Comparison of ENCODE assay signal across 21 mouse cellular contexts in the genomic region with DNA sequence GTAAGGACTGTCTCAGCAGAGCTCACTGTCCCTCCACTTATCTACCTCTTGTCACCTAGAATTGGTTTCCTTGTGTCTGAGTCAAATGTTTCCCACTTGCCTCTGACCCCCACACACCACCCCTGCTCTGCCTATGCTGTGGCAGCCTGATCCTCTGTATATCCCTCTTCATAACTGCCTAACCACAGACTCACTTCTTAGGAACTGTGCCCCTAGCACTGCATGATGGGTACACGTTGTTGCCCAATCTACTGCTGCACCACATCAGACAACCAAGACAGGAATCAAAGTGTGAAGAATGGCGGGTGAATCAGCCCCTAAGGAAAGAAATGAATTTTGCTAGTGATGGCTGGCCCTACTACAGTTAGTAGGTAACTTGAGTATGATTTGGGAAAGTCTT.
DNase-seq lines count a peak whose midpoint lies in the region; ATAC-seq and TF ChIP-seq lines count a peak whose summit lies in the region.
"Had no signal": no experiment of that assay in that cellular context is flagged by ENCODE, and none has a peak within 500 bp of the region (broad histone marks: within the 10 kb centered on the region; RNA-seq: fewer than 3 reads in every experiment).

No protein-coding gene starts in this region.

- H3K4me1 ChIP-seq in kidney, embryonic 16.5 days (ENCODE audit: insufficient read depth, low read length) = peaks cover 8% of the 10 kb centered on the region
- H3K4me1 ChIP-seq: limb, embryonic 13.5 days had no signal

- no peak overlapping the region for H3ac ChIP-seq in myocyte (ENCODE audit: control insufficient read depth, insufficient read length)

- H3K9ac ChIP-seq in kidney, embryonic 16.5 days (replicated peaks; ENCODE audit: low read length) = no peak overlapping the region
- H3K9ac ChIP-seq: embryonic facial prominence, embryonic 15.5 days; hindbrain, embryonic 15.5 days; limb, embryonic 13.5 days; liver, embryonic 15.5 days; neural tube, embryonic 13.5 days had no signal

- no peak for DNase-seq in kidney, postnatal 4 days
- peak; percentile 32 for DNase-seq in thymus, postnatal 4 days
- DNase-seq in retina, postnatal 1 day = no peak
- DNase-seq in cerebellum, adult 18-20 months = no peak
- DNase-seq: cerebellum, adult 9-11 months; heart, adult 2 months; heart, postnatal 14 days; right cerebral cortex, postnatal 14 days had no signal

- no peaks in the 10 kb centered on the region for H3K79me2 ChIP-seq in myocyte (ENCODE audit: control insufficient read depth, insufficient read depth)

- no peaks in the 10 kb centered on the region for H3K9me3 ChIP-seq in kidney, embryonic 16.5 days (ENCODE audit: low read length)
- H3K9me3 ChIP-seq: embryonic facial prominence, embryonic 15.5 days; hindbrain, embryonic 15.5 days; limb, embryonic 13.5 days; liver, embryonic 15.5 days; midbrain, embryonic 10.5 days; neural tube, embryonic 13.5 days had no signal

- H3K36me3 ChIP-seq in kidney, embryonic 16.5 days (ENCODE audit: insufficient read depth, low read length) = no peaks in the 10 kb centered on the region
- H3K36me3 ChIP-seq in myocyte (ENCODE audit: control insufficient read depth, insufficient read depth) = no peaks in the 10 kb centered on the region
- H3K36me3 ChIP-seq: embryonic facial prominence, embryonic 15.5 days; hindbrain, embryonic 15.5 days; limb, embryonic 13.5 days; liver, embryonic 15.5 days; midbrain, embryonic 10.5 days; neural tube, embryonic 13.5 days had no signal

- no peak for TF ChIP-seq POLR2A in myocyte (IDR thresholded peaks at IDR 0.05; ENCODE audit: insufficient read length, low read depth)

- 0 out of 2 replicates have a peak, but pooled peaks have one; percentile 19 for ATAC-seq in kidney, embryonic 16.5 days (ENCODE audit: low FRiP score, low TSS enrichment)
- peak; percentile 85 for ATAC-seq in common myeloid progenitor, adult 5-6 weeks (replicated peaks; ENCODE audit: low read depth, poor library complexity, severe bottlenecking)
- ATAC-seq in erythroblast, adult 5-6 weeks (replicated peaks; ENCODE audit: low FRiP score, poor library complexity, severe bottlenecking) = no peak
- ATAC-seq: forebrain, embryonic 14.5 days; intestine, postnatal 0 days had no signal

- no peak overlapping the region for H3K4me2 ChIP-seq in kidney, embryonic 16.5 days (replicated peaks; ENCODE audit: low read depth, low read length)
- peak overlapping the region; percentile 7 for H3K4me2 ChIP-seq in myocyte (ENCODE audit: low read depth)
- H3K4me2 ChIP-seq: embryonic facial prominence, embryonic 15.5 days; hindbrain, embryonic 15.5 days; limb, embryonic 13.5 days; liver, embryonic 15.5 days; neural tube, embryonic 13.5 days had no signal

- H3K27ac ChIP-seq in kidney, embryonic 16.5 days (ENCODE audit: low read length) = no peak overlapping the region
- H3K27ac ChIP-seq: embryonic facial prominence, embryonic 15.5 days; heart, adult 2 months; hindbrain, embryonic 15.5 days; limb, embryonic 13.5 days; liver, embryonic 15.5 days; midbrain, embryonic 10.5 days; neural tube, embryonic 13.5 days; stomach, postnatal 0 days had no signal

- H3K27me3 ChIP-seq in kidney, embryonic 16.5 days (ENCODE audit: insufficient read depth, low read length) = no peaks in the 10 kb centered on the region
- H3K27me3 ChIP-seq in myocyte (ENCODE audit: control insufficient read depth, insufficient read depth, insufficient read length) = no peaks in the 10 kb centered on the region
- H3K27me3 ChIP-seq: embryonic facial prominence, embryonic 15.5 days; hindbrain, embryonic 15.5 days; limb, embryonic 13.5 days; liver, embryonic 15.5 days; neural tube, embryonic 13.5 days had no signal

- WGBS in kidney, embryonic 16.5 days = 90% methylated on average over 2 of the region's 2 CpGs

- no peak overlapping the region for H3K4me3 ChIP-seq in kidney, embryonic 16.5 days (ENCODE audit: low read length)
- no peak overlapping the region for H3K4me3 ChIP-seq in myocyte
- H3K4me3 ChIP-seq: embryonic facial prominence, embryonic 15.5 days; heart, adult 2 months; hindbrain, embryonic 15.5 days; limb, embryonic 13.5 days; liver, embryonic 15.5 days; midbrain, embryonic 10.5 days; neural tube, embryonic 13.5 days had no signal

TF ChIP-seq in myocyte, 11 proteins besides CTCF, POLR2A, EP300 and RAD21:
- TF ChIP-seq MYOG (IDR thresholded peaks at IDR 0.05; ENCODE audit: control insufficient read depth in 1 of 3, insufficient read depth in 1 of 3, insufficient read length in 2 of 3, low read depth in 2 of 3) (no peak), CEBPB (IDR thresholded peaks at IDR 0.05; ENCODE audit: insufficient read depth, poor library complexity, severe bottlenecking) (peak; percentile 73)
